Mouse (Mus musculus): ENCODE measurements around the gene Dpf1.

Gene Dpf1

GRCm38 (mm10) chr7:29288942-29289638 is 14.7 kb upstream of the Dpf1 start, which contains the start of gene Ppp1r14a:
Gene Ppp1r14a (plus strand): TSS chr7:29289308.
- DNase-seq = peak; percentile 75 to 79

- no peak for DNase-seq
These were observed 13.9 kb upstream of the Dpf1 start for GRCm38 (mm10) chr7:29289856-29290255.

- DNase-seq = peak in 1 of 2 experiments; percentile 39
These were observed 12.9 kb upstream of the Dpf1 start for GRCm38 (mm10) chr7:29290691-29291485.

- DNase-seq = peak; percentile 80 to 82
These were observed 11.9 kb upstream of the Dpf1 start for GRCm38 (mm10) chr7:29291616-29292457.

GRCm38 (mm10) chr7:29292458-29293098 is 11.2 kb upstream of the Dpf1 start:
- peak in 1 of 2 experiments; percentile 68 for DNase-seq

GRCm38 (mm10) chr7:29293131-29294065 is 10.4 kb upstream of the Dpf1 start:
- no peak for DNase-seq

GRCm38 (mm10) chr7:29294111-29294761 is 9.5 kb upstream of the Dpf1 start:
- DNase-seq = no peak

GRCm38 (mm10) chr7:29295861-29296647 is 7.7 kb upstream of the Dpf1 start:
- DNase-seq = no peak

GRCm38 (mm10) chr7:29296998-29297397 is 6.8 kb upstream of the Dpf1 start:
- DNase-seq = peak; percentile 75 to 80

- DNase-seq = peak; percentile 82 to 85
These were observed 2.6 kb upstream of the Dpf1 start for GRCm38 (mm10) chr7:29301127-29301566.

GRCm38 (mm10) chr7:29302641-29303040 is 1.1 kb upstream of the Dpf1 start:
- DNase-seq = no peak

- DNase-seq = peak in 1 of 2 experiments; percentile 50
These were observed 912 bp downstream of the Dpf1 start for GRCm38 (mm10) chr7:29304463-29305262.

- DNase-seq = peak in 1 of 2 experiments; percentile 58
These were observed 1.7 kb downstream of the Dpf1 start for GRCm38 (mm10) chr7:29305263-29305988.

- DNase-seq = no peak
These were observed 2.4 kb downstream of the Dpf1 start for GRCm38 (mm10) chr7:29306108-29306507.

- peak; percentile 67 to 73 for DNase-seq
These were observed 2.9 kb downstream of the Dpf1 start for GRCm38 (mm10) chr7:29306619-29307018.

- DNase-seq = peak; percentile 97
These were observed 3.8 kb downstream of the Dpf1 start for GRCm38 (mm10) chr7:29307350-29308104.

- peak; percentile 68 to 76 for DNase-seq
These were observed 5.5 kb downstream of the Dpf1 start for GRCm38 (mm10) chr7:29309221-29309721.
